Mouse (Mus musculus) thymus, adult 2 months (tissue): ENCODE results near the gene Hist1h3a. TPM values are rescaled to one million over a fixed set of nuclear protein-coding genes. Genes with fewer than 3 reads are reported as not detected.
"Not testable (repeated sequence)": the region's sequence is repeated elsewhere in the genome, so short reads cannot be mapped to it uniquely, and the experiment has no call there.

Experiments used
- DNase-seq: peaks from one replicate; pipeline ENCODE4 v3.0.0; 2021
- H3K27ac ChIP-seq: fragments of 200-500 bp; 2 replicates; pipeline ENCODE4 v1.5.1; 2012; ENCODE audit warnings: low read length, control low read depth; ENCODE audit not compliant: control insufficient read depth, insufficient read depth
- H3K27me3 ChIP-seq: fragments of 200-500 bp; 2 replicates; pipeline ENCODE4 v1.6.1; 2012; ENCODE audit warnings: mild to moderate bottlenecking, low read length, moderate library complexity, mixed read lengths; ENCODE audit not compliant: control insufficient read depth, insufficient read depth
- H3K36me3 ChIP-seq: fragments of 200-500 bp; 2 replicates; pipeline ENCODE4 v1.6.1; 2012; ENCODE audit warnings: mild to moderate bottlenecking, low read length, moderate library complexity; ENCODE audit not compliant: control insufficient read depth, insufficient read depth
- H3K4me1 ChIP-seq: fragments of 200-500 bp; replicated peaks from 2 replicates; pipeline ENCODE4 v1.6.1; 2012; ENCODE audit warnings: low read length; ENCODE audit not compliant: control insufficient read depth, insufficient read depth
- H3K4me3 ChIP-seq: fragments of 200-500 bp; 2 replicates; pipeline ENCODE4 v1.5.1; 2012; ENCODE audit warnings: mild to moderate bottlenecking, low read length, control low read depth, moderate library complexity; ENCODE audit not compliant: control insufficient read depth, insufficient read depth
- CTCF ChIP-seq: fragments of 200-500 bp; IDR thresholded peaks from 2 replicates; pipeline ENCODE4 v1.5.1; 2012; ENCODE audit warnings: mild to moderate bottlenecking, control low read depth, low read length, moderate library complexity, borderline replicate concordance; ENCODE audit not compliant: control insufficient read depth, poor library complexity, insufficient read depth; ENCODE audit errors: extremely low read depth
- POLR2A ChIP-seq: fragments of 200-500 bp; IDR thresholded peaks from 2 replicates; pipeline ENCODE4 v1.6.1; 2012; ENCODE audit warnings: mild to moderate bottlenecking, low read length, control low read depth, moderate library complexity; ENCODE audit not compliant: control insufficient read depth, poor library complexity, insufficient read depth; ENCODE audit errors: extremely low read depth
- WGBS: fragments of 180-500 bp; shearing (Covaris S2); methylation state at CpG from one replicate; pipeline ENCODE4 v1.1.7; 2018; 5-methylcytosine and 5-hydroxymethylcytosine counted together
- polyA plus RNA-seq: library from polyadenylated mRNA; depleted of rRNA; stranded (reverse); fragments of >200 nt; gene quantifications from 2 replicates; pipeline ENCODE4 v1.2.3, GENCODE M21; 2012; rRNA removed

Gene Hist1h3a
- polyA plus RNA-seq: 348 and 451 TPM in 2 replicates

DNA sequence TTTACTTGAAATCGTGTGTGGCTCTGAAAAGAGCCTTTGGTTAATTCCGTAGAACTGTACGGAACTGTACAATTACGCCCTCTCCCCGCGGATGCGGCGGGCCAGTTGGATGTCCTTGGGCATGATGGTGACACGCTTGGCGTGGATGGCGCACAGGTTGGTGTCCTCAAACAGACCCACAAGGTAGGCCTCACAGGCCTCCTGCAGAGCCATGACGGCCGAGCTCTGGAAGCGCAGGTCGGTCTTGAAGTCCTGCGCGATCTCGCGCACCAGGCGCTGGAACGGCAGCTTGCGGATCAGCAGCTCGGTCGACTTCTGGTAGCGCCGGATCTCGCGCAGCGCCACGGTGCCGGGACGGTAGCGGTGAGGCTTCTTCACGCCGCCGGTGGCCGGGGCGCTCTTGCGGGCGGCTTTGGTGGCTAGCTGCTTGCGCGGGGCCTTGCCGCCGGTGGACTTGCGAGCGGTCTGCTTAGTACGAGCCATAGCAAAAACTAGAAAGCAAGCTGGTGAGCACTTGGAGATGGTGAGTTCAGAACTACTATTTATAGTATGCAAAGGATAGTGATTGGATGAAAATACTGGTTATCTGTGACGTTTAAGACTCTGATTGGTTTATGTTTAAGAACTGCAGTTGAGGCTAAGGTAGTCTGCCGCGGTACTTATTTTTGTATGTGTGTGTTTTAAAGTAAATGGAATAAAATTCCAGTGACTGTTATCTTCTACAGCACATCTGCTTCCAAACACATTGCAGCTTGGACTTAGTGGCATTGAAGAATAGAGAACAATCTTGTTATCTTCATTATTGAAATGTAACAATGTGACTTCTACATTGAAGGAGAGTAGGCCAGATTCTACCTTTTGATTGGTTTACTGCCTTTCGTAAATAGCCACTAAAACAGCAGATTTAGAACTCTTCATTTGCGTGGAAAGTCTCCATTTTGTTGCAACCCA, at the start of gene Hist1h3a:
Hist1h3a (minus strand) TSS at position 516 of the 951 bp plus-strand sequence.
- Histone ChIP-seq H3K4me3 (peak within 1 kb of the TSS; percentile 50), H3K27ac (peak within 1 kb of the TSS; percentile 94), H3K4me1 (peaks cover 12% of the 10 kb centered on the region)
- TF ChIP-seq POLR2A: peak; percentile 70
- DNase-seq: peak; percentile 72
- not testable (repeated sequence) for H3K36me3 ChIP-seq, H3K27me3 ChIP-seq
- WGBS: under 1% methylated on average over 33 of the region's 52 CpGs

DNA sequence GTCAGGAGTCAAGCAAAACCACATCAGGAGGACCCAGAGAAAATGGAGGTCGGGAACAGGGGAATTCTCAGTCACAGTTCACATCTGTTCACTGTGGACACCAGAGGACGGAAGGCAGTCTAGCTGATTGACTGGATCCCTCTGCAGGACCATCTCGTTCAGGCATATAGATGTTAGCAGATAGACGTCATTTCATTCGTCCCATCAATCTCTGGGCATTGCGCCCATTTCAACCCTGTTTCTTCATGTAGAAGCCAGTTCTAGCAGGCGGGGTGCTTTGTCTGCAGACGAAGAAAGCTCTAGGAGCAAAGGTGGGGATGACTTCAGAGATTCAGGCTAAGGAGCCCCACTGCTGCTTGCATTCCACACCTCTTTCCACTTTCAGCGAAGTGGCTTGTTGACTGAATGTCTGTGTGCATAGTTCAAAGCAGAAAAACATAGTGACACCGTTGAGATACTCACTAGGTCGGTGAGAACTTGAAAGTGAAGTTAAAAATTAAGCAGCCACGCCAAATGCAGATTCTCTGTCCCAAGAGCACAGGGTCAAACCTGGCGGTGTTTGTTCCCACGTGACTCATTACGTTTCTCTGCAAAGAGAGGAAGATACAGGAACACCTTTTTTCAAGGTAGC, 44.4 kb upstream of the Hist1h3a start, which contains the start of gene Slc17a2:
Slc17a2 (plus strand) TSS at position 572 of the 631 bp plus-strand sequence.
- H3K27me3 ChIP-seq: no peaks in the 10 kb centered on the region
- no peak within 1 kb of the TSS for H3K4me3 ChIP-seq
- DNase-seq: no peak
- no peak for TF ChIP-seq POLR2A
- no peak for TF ChIP-seq CTCF
- no peaks in the 10 kb centered on the region for H3K36me3 ChIP-seq
- H3K4me1 ChIP-seq: no peaks in the 10 kb centered on the region
- H3K27ac ChIP-seq: no peak within 1 kb of the TSS
- WGBS: 93% methylated on average over 15 of the region's 15 CpGs

DNA sequence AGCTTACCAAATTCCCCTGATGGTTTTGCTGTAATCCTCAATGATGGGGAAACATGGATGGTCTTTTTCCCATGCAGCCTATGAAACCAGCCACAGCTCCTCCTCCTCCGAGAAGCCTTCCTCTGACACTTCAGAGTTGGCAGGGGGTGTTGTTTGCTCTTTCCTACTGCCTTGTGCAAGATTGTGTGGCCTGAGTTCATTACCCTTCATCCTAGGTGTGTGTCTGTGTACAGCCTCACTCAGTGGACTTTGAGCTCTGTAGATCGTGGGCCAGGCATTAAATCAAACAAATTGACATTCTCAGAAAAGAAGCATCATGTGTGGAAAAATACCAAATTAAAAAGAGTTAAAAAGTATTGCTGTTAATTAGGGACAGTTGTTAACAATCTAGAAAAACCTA, 42.3 kb upstream of the Hist1h3a start:
- DNase-seq: no peak
- no peaks in the 10 kb centered on the region for H3K4me1 ChIP-seq
- TF ChIP-seq CTCF (no peak), POLR2A (no peak)
- no peaks in the 10 kb centered on the region for H3K27me3 ChIP-seq
- WGBS: 95% methylated on average over 2 of the region's 2 CpGs
- no peak overlapping the region for H3K4me3 ChIP-seq
- no peaks in the 10 kb centered on the region for H3K36me3 ChIP-seq
- H3K27ac ChIP-seq: no peak overlapping the region

GRCm38 (mm10) chr13:23799405-23799804, 37.2 kb upstream of the Hist1h3a start:
- Histone ChIP-seq H3K27me3 (no peaks in the 10 kb centered on the region), H3K4me1 (no peaks in the 10 kb centered on the region), H3K4me3 (no peak overlapping the region), H3K36me3 (no peaks in the 10 kb centered on the region), H3K27ac (no peak overlapping the region)
- no peak for DNase-seq
- TF ChIP-seq POLR2A: no peak
- no peak for TF ChIP-seq CTCF
- 33% methylated on average over 5 of the region's 5 CpGs for WGBS

DNA sequence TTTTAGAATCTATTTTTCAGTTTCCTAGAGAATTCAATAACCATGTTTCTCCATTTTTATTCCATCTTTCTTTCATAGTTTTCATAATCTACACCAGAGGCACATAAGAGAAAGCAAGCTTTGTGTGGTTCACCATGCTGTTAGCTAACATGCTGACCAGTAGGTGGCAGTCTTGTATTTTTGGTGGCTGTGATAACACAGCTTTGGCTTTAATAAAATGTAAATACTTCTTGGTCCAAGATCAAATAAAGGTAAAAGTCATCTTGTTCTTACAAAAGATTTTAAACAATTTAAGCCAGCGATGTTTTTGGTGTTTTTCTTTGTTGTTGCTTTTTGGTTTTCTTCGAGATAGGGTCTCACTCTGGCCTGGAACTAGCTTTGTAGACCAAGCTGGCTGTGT, 30.3 kb upstream of the Hist1h3a start:
- H3K4me3 ChIP-seq: no peak overlapping the region
- 39% methylated on average over 2 of the region's 2 CpGs for WGBS
- no peaks in the 10 kb centered on the region for H3K4me1 ChIP-seq
- no peaks in the 10 kb centered on the region for H3K27me3 ChIP-seq
- TF ChIP-seq CTCF (no peak), POLR2A (no peak)
- H3K36me3 ChIP-seq: no peaks in the 10 kb centered on the region
- peak; percentile 40 for DNase-seq
- no peak overlapping the region for H3K27ac ChIP-seq

- no peak overlapping the region for H3K4me3 ChIP-seq
- no peak for DNase-seq
- no peaks in the 10 kb centered on the region for H3K27me3 ChIP-seq
- H3K36me3 ChIP-seq: no peaks in the 10 kb centered on the region
- whole genome bisulfite sequencing: 90% methylated on average over 4 of the region's 4 CpGs
- no peak overlapping the region for H3K27ac ChIP-seq
- TF ChIP-seq CTCF (no peak), POLR2A (no peak)
- H3K4me1 ChIP-seq: no peaks in the 10 kb centered on the region
Measured at GRCm38 (mm10) chr13:23779025-23779424, 16.8 kb upstream of the Hist1h3a start.
